Mouse (Mus musculus) midbrain, postnatal 0 days (tissue): ENCODE results near the gene Galt. TPM values are rescaled to one million over a fixed set of nuclear protein-coding genes. Genes with fewer than 3 reads are reported as not detected.

Source experiments
- ATAC-seq: fragments of 200-750 bp; cut with Nextera tagmentation; 2 replicates; pipeline ENCODE4 v1.8.0; 2017; ENCODE audit warnings: moderate number of reproducible peaks, mild to moderate bottlenecking, moderate TSS enrichment, moderate library complexity; ENCODE audit not compliant: low FRiP score
- DNase-seq: peaks from one replicate; pipeline ENCODE4 v3.0.0-alpha.2; 2015; ENCODE audit warnings: low spot score
- H3K27ac ChIP-seq: fragments of 300-500 bp; sonication (generic); 2 replicates; pipeline ENCODE4 v1.5.1; 2014; ENCODE audit warnings: low read depth, mild to moderate bottlenecking, low read length, mixed read lengths
- H3K27me3 ChIP-seq: fragments of 300-500 bp; sonication (generic); 2 replicates; pipeline ENCODE4 v1.6.1; 2014; ENCODE audit warnings: low read length, control low read depth, mixed read lengths; ENCODE audit not compliant: insufficient read depth
- H3K36me3 ChIP-seq: fragments of 300-500 bp; sonication (generic); 2 replicates; pipeline ENCODE4 v1.6.1; 2014; ENCODE audit warnings: low read length, control low read depth, mixed read lengths; ENCODE audit not compliant: insufficient read depth
- H3K4me1 ChIP-seq: fragments of 300-500 bp; sonication (generic); 2 replicates; pipeline ENCODE4 v1.6.1; 2014; ENCODE audit warnings: mild to moderate bottlenecking, control low read depth, antibody characterized with exemption, low read length, mixed read lengths; ENCODE audit not compliant: insufficient read depth
- H3K4me2 ChIP-seq: fragments of 300-500 bp; sonication (generic); 2 replicates; pipeline ENCODE4 v1.6.1; 2014; ENCODE audit warnings: low read depth, mild to moderate bottlenecking, low read length, mixed read lengths; ENCODE audit not compliant: poor library complexity, severe bottlenecking
- H3K4me3 ChIP-seq: fragments of 300-500 bp; sonication (generic); 2 replicates; pipeline ENCODE4 v1.5.1; 2014; ENCODE audit warnings: low read depth, mild to moderate bottlenecking, low read length, moderate library complexity
- H3K9ac ChIP-seq: fragments of 300-500 bp; sonication (generic); replicated peaks from 2 replicates; pipeline ENCODE4 v1.6.1; 2014; ENCODE audit warnings: mild to moderate bottlenecking, low read length, moderate library complexity, mixed read lengths; ENCODE audit not compliant: poor library complexity, severe bottlenecking
- H3K9me3 ChIP-seq: fragments of 300-500 bp; sonication (generic); 2 replicates; pipeline ENCODE4 v1.6.1; 2016; ENCODE audit warnings: low read length, control low read depth
- CTCF ChIP-seq: IDR thresholded peaks from 2 replicates; pipeline ENCODE4 v1.5.1; 2016; ENCODE audit warnings: antibody characterized with exemption, mild to moderate bottlenecking
- WGBS: fragments of 180-500 bp; shearing (Covaris S2); extraction: QIAGEN DNeasy Blood & Tissue Kit; methylation state at CpG from one replicate; pipeline ENCODE4 v1.1.7; 2014; 5-methylcytosine and 5-hydroxymethylcytosine counted together
- polyA plus RNA-seq: library from polyadenylated mRNA; unstranded; fragments of >200 nt; fragmentation: Nextera tagmentation; extraction: Ambion mirVana; gene quantifications from 2 replicates; pipeline ENCODE4 v1.2.1, GENCODE M21; 2015
- total RNA-seq: library from RNA; depleted of rRNA; stranded (reverse); fragments of >200 nt; gene quantifications from 2 replicates; pipeline ENCODE4 v1.2.3, GENCODE M21; 2014

The Galt gene
- total and polyA plus RNA-seq, 2 experiments from 2014 or later = 54.0 to 68.1 TPM

DNA sequence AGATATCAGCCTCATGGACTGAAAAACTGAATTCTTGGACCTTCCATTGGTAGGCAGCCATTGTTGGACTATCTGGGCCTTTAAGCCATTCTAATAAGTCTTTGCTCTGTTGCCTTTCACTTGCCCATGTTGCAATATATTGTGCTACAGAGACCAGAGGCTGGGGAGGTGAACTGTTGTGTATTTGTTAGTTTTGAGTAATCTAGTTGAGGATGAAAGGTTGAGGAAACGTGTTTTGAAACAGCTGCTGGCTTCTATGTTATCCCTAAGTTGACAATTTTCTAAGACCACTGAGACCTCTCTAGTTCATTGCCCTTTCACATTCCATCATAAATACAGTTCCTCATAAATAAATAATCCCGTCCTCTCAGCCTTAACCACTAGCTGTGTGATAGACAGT is 10.9 kb upstream of the Galt start:
- H3K36me3 ChIP-seq = no peaks in the 10 kb centered on the region
- WGBS = 77% methylated on average over 2 of the region's 2 CpGs

DNA sequence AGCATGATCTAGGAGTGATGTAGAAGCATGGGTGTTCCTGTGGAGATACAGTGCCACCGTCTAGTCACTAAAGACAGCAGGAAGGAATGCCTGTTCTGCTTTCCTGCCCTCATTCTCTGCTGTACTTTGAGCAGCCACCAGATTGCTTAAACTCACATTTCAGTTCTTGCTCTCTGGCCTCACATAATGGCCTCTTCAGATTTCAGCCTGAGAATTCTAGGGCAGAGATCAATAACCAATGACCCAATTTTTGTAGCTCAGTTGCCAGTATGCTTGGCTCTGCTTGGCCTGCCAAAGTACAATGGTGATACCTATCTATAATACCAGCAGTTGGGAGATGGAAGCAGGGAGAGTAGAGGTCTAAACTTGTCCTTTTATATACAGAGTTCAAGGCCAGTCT is 10.0 kb upstream of the Galt start:
- no peak for TF ChIP-seq CTCF
- H3K4me2 ChIP-seq = no peak overlapping the region
- H3K9ac ChIP-seq = no peak overlapping the region
- 0 out of 2 replicates have a peak, but pooled peaks cover 5% of the 10 kb centered on the region for H3K9me3 ChIP-seq
- 76% methylated on average over 1 of the region's 1 CpGs for WGBS
- H3K27me3 ChIP-seq = no peaks in the 10 kb centered on the region
- 0 out of 2 replicates have a peak, but pooled peaks cover 4% of the 10 kb centered on the region for H3K4me1 ChIP-seq
- DNase-seq (no peak), ATAC-seq (no peak)
- no peak overlapping the region for H3K27ac ChIP-seq
- no peaks in the 10 kb centered on the region for H3K36me3 ChIP-seq
- no peak overlapping the region for H3K4me3 ChIP-seq

More for the DNA sequence above, 10.9 kb upstream of the Galt start:
- Histone ChIP-seq H3K4me1 (peaks cover 9% of the 10 kb centered on the region; the same call in 1 of the 2 replicates), H3K9ac (no peak overlapping the region), H3K4me3 (no peak overlapping the region), H3K4me2 (no peak overlapping the region), H3K27me3 (no peaks in the 10 kb centered on the region), H3K27ac (no peak overlapping the region), H3K9me3 (0 out of 2 replicates have a peak, but pooled peaks cover 5% of the 10 kb centered on the region)
- ATAC-seq (no peak), DNase-seq (no peak)
- TF ChIP-seq CTCF = no peak

DNA sequence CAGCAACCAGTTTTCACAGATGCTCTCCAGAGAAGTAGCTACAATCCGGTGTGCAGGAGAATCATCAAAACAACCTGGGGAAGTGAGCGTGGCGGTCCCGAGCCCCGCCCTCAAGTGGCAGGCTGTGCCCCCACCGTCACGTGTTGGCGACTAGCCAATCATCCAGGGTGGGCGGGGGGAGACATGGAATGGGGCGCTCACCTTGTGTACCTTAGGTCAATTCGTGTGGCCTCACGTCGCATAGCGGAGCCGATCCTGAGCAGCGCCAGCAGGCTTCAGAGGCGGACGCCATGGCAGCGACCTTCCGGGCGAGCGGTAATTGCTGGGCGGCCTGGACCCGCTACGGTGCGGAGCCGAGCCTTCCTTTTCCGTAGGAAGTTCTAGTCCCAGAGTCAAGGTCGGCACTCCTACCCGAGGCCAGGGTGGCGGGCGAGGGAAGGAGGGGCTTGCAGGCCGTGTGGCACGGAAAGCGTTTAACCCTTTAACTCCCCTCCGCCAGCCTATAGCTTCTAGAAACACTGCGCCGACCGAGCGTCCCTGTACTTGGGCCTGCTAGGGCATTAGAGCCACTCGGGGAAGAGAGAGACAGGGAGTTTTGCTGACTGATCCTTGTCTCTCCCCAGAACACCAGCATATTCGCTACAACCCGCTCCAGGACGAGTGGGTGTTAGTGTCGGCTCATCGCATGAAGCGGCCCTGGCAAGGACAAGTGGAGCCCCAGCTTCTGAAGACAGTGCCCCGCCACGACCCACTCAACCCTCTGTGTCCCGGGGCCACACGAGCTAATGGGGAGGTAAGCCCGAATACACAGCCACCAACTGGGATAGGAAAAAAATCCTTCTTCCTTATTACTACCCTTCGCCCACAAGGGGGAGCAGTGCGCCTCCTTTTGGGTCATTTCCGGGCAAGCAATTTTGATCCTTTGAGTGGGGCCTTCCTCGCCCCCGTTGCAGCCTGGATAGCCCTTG is 594 bp downstream of the Galt start, which contains the start of gene Sigmar1:
Gene Sigmar1 (minus strand): TSS at position 820 of the 968 bp plus-strand sequence.
- Histone ChIP-seq H3K4me2 (peak within 1 kb of the TSS; percentile 88), H3K27me3 (no peaks in the 10 kb centered on the region), H3K4me3 (peak within 1 kb of the TSS; percentile 77), H3K36me3 (0 out of 2 replicates have a peak, but pooled peaks cover 4% of the 10 kb centered on the region), H3K9me3 (no peaks in the 10 kb centered on the region), H3K9ac (peak within 1 kb of the TSS; percentile 76), H3K27ac (peak within 1 kb of the TSS; percentile 83), H3K4me1 (no peaks in the 10 kb centered on the region; the same call in 1 of the 2 replicates)
- ATAC-seq (peak; percentile 81), DNase-seq (peak; percentile 87)
- TF ChIP-seq CTCF = peak; percentile 93
- WGBS = under 1% methylated on average over 57 of the region's 57 CpGs

- 0 out of 2 replicates have a peak, but pooled peaks cover 4% of the 10 kb centered on the region for H3K36me3 ChIP-seq
- ATAC-seq (no peak), DNase-seq (no peak)
- H3K4me1 ChIP-seq = no peaks in the 10 kb centered on the region; the same call in 1 of the 2 replicates
- H3K9me3 ChIP-seq = no peaks in the 10 kb centered on the region
- H3K4me3 ChIP-seq = peak overlapping the region; percentile 77
- no peak for TF ChIP-seq CTCF
- peak overlapping the region; percentile 88 for H3K4me2 ChIP-seq
- H3K9ac ChIP-seq = peak overlapping the region; percentile 76; the same call in 1 of the 2 replicates
- H3K27ac ChIP-seq = no peak overlapping the region
- no peaks in the 10 kb centered on the region for H3K27me3 ChIP-seq
- 81% methylated on average over 8 of the region's 8 CpGs for WGBS
Measured at GRCm38 (mm10) chr4:41756440-41756839, 1.4 kb downstream of the Galt start.

GRCm38 (mm10) chr4:41757321-41757720 is 2.3 kb downstream of the Galt start:
- ATAC-seq (no peak), DNase-seq (no peak)
- WGBS = 91% methylated on average over 13 of the region's 13 CpGs
- no peak overlapping the region for H3K4me2 ChIP-seq
- no peaks in the 10 kb centered on the region for H3K27me3 ChIP-seq
- no peaks in the 10 kb centered on the region; the same call in 1 of the 2 replicates for H3K4me1 ChIP-seq
- H3K36me3 ChIP-seq = 0 out of 2 replicates have a peak, but pooled peaks cover 4% of the 10 kb centered on the region
- no peak overlapping the region for H3K9ac ChIP-seq
- TF ChIP-seq CTCF = no peak
- no peak overlapping the region for H3K4me3 ChIP-seq
- H3K27ac ChIP-seq = no peak overlapping the region
- no peaks in the 10 kb centered on the region for H3K9me3 ChIP-seq

DNA sequence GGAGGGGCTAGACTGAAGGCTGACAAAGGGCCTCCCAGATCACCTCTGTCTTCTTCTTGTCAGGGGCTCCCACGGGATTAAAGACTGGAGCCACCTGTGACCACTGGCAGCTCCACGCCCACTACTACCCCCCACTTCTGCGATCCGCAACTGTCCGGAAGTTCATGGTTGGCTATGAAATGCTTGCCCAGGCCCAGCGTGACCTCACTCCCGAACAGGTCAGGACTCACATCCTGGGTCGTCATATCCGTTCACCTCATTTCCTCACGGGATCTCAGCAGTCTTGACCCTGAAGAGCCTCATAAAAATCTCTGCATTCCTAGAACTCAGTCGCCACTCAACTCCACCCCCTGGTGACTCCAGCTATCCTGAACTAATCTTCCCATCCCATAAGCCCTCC is 3.0 kb downstream of the Galt start:
- no peaks in the 10 kb centered on the region for H3K9me3 ChIP-seq
- H3K27me3 ChIP-seq = no peaks in the 10 kb centered on the region
- H3K27ac ChIP-seq = no peak overlapping the region
- no peak overlapping the region for H3K4me2 ChIP-seq
- 81% methylated on average over 11 of the region's 11 CpGs for WGBS
- no peak for ATAC-seq
- no peak overlapping the region for H3K9ac ChIP-seq
- no peak for TF ChIP-seq CTCF
- no peaks in the 10 kb centered on the region; the same call in 1 of the 2 replicates for H3K4me1 ChIP-seq
- H3K4me3 ChIP-seq = no peak overlapping the region
- H3K36me3 ChIP-seq = 0 out of 2 replicates have a peak, but pooled peaks cover 4% of the 10 kb centered on the region
- DNase-seq = no peak
